Mouse (Mus musculus): ENCODE measurements around the gene Slain1. TPM values are rescaled to one million over a fixed set of nuclear protein-coding genes. Genes with fewer than 3 reads are reported as not detected.

Gene Slain1
- total RNA-seq, 2 experiments from 2014 or later: 3.1 to 10.5 TPM

DNA sequence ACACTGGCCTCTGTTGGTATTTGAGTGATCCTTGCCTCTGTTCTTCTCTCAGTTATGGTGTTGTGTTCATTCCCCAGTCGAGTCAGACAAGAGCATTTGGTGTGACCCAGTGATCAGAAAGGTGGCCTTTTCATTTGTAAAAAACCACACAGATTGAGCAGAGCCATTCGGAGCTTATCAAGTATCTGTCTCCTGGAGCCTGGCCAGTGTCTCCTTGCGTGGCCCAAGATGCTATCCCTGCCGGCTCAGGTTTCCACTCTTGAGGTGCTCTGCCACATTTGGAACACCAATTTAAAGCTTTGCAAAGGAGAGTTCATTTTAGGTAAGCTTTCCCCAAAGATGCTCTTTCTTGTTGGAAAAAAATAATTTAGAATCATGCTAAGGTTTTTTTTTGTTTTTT is 14.4 kb downstream of the Slain1 start:
- no peak for ATAC-seq (replicated peaks; ENCODE audit: poor library complexity, severe bottlenecking)

DNA sequence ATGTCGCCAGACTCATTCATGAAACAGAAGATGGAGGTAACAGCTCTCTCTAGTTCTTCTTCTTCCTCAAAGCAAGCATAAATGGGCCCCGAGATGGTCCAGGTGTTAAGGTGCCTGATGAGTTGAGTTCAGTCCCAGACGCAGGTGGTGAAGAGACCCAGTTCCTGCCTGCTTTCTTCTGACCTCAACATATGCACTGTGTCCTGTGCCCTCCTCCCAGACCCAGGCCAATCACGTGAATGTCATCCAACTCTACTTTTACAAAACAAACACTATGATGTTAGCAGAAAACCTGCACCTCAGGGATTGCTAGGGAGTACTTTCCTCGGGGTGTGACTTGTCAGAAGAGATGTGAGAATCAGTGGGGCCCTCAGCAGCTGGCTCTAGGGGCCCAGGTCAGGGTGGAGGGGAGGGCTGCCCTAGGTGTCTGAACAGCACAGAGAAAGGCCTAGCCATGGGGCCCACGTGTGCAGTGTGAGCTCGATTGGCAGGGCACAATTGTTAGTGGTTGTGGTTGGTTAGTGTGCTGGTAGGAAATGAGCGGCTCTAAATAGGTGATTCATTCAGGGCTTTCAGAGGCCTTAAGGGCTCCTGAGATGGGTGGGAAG is 16.4 kb downstream of the Slain1 start:
- ATAC-seq (replicated peaks; ENCODE audit: poor library complexity, severe bottlenecking): no peak

DNA sequence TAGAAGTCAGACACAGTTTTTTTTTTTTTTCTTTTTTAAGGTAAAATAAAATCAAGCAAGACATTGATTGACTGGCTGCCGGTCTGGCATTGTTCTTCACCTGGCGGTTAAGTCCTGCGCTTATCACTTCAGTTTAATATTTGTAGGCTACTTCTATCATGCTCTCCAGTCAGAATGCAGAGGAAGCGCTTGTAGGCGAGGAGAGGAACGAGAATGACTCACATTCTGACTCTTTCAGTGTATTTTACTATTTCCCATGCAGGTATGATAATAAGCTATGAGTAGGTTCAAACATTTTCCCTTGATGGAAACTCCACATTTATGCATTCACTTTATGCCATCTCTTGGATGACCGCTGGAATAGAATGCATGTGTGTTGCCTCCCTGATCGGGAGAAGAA is 17.0 kb downstream of the Slain1 start:
- no peak for ATAC-seq (replicated peaks; ENCODE audit: poor library complexity, severe bottlenecking)

DNA sequence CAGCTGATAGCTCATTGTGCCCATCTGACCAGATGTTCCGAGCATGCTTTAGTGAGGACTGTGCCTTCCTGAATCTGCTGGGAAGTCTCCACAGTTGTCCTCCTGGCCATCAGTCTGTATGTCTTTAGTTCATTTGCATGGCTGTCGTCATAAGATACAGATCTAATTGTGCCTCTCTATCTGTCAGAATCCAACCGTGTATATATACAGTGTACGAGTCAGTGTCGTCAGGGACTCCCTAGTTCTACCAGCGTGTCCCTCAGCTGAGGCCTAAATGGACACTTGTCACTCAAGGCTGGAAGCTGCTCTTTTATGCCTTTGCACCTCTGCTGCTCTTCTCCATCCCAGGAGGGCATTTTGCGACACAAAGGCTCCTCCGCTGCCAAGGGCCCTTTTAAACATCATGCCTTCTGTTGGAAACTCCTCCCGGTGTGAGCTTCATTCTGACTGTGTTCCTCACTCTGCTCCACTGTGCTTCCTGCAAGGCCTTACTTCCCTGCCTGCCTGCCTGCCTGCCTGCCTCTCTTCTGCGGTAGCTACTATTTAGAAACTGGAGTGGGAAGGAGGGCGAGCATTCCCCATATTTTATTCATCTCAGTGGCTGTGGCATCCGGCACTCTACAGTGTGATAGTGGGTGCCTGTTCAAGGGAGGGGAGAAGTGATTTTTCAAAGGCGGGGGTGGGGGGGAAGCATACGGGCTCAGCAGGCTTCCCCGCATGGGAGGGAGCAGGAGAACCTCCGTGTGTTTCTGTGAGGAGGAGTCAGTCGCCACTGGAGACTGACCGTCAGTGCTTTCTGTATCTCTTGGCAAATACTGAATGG is 29.6 kb downstream of the Slain1 start:
- ATAC-seq (replicated peaks; ENCODE audit: poor library complexity, severe bottlenecking): no peak; the same call in 1 of the 2 replicates

DNA sequence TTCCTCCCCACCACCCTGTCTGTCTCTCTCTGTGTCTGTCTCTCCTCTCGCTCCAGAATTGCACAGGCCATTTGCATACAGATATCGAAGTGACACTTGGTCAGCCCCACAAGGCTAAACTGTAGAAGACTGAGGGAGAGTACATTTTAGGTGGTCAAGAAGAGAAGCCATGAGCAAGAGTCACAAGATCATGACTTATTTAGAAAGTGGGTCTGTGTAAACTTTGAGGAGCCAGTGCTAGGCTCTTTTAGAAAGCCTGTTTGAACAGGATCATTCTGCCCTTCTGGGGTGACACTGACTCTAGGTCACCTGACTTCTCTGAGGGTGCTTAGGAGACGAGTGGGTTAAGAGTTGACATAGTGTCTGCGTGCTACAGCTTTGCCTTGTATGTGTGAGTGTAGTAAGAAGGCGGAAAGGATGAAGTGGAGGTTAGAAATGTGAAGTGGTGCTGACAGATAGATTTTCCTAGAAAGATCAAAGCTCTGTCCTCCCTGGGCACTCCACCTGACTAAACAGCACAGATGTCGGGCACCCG is 30.3 kb downstream of the Slain1 start:
- ATAC-seq (replicated peaks; ENCODE audit: poor library complexity, severe bottlenecking): no peak

DNA sequence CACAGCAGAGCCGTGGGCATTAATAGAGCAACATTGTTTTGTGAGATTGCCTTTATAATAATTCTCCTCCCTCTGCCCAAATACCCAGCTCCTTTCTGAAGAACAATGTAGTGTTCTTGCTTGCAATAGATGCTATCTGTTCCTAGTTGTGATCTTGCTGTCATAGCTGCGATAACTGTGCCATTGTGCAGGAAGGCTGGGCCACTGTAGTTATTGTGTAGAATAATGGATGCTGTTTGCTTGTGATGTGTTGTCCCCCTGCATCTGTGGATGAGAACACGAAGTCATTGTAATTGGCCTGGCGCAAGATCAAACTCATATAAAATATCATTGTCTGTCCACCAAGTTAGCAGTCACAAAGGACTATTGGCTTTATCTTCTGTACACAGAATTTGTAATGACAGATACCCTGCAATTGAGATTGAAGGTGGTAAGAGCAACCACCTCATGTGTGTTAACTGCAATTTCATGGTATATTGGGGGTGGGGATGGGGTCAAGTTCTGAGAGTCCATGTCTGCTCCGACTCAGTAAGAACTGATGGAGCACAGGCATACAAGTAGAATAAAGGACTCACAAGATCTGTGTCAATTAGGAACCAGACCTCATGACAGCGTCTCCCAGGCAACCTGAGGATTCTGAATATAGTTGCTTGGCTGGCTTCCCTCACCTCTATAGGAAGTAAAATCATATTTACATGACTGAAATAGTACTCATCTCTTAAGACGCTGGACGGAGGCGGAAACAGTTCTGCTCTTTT is 32.8 kb downstream of the Slain1 start:
- ATAC-seq (replicated peaks; ENCODE audit: poor library complexity, severe bottlenecking): 0 out of 2 replicates have a peak, but pooled peaks have one; percentile 5

DNA sequence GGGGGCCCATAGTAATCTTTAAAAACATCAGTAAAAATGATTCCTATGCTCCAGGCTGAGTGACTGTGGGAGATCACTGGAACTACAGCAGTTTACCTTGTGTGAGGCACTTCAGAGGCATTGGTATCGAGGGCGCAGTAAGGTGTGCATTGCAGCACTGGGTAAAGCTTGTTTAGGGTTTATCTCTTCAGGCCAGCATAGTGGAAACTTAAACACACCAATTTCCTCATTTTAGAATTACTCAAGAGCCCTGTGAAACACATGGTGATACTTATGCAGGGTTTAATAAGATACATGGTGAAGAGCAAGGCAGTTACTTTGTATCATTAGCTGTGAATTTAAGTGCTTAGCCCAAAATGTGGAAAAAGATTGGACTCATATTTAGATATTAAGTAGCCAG is 37.0 kb downstream of the Slain1 start:
- ATAC-seq (replicated peaks; ENCODE audit: poor library complexity, severe bottlenecking): peak; percentile 92

DNA sequence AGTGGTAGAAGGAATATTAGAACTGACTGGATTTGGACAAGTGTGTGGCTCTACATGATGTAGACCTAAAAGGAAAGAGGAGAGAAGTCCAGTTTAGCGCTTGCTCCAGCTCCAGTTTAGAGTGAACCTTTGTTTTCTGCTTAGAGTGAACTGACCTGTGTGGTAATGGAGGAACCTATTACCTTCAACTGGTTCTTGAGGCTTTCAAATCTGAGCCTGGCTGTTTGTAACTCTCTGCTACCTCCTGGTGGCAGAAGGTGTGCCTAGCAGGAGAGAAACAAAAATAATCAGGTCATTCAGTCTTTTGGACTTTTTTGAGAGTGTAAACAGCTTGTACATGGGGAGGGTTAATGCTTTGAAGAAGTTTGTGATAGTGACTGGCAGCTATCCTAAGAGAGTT is 44.3 kb downstream of the Slain1 start:
- ATAC-seq (replicated peaks; ENCODE audit: poor library complexity, severe bottlenecking): peak; percentile 94

DNA sequence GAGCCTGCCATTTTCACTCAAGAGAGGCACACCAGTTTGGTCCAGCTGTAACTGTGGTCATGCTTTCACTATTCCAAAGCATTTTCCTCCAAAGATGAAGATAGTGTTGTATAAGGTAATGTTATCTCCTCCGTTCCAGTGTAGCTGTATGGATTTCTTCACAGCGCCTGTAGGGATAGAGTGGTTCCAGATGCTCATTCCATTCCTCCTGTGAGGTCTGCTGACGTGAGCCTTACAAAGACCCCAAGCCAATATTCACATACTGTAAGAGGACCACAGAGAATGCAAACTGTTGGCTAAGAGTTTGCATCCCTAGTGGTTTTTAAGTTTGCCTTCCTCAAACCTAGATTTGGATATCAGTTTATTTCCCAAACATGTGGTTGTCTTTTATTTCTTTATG is 45.6 kb downstream of the Slain1 start:
- ATAC-seq (replicated peaks; ENCODE audit: poor library complexity, severe bottlenecking): no peak

DNA sequence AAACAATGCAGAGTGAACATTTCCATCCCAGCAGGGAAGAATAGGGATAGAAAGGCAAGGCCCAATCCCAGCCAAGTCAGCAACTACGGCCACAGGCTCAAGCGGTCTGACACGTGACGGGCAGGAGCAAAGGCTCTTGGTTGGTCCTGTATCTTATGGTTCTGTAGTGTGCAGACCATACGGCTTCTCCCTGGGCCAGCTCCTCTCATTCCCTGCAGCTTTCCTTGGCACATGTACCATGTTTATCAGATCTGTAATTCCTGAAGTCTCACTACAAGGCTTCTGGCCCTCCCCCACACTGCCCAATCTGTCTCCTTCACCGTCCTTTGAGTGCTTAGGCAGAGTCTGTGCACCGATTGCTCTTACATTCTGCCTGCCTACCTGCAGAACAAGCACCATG is 47.1 kb downstream of the Slain1 start:
- no peak for ATAC-seq (replicated peaks; ENCODE audit: poor library complexity, severe bottlenecking)

DNA sequence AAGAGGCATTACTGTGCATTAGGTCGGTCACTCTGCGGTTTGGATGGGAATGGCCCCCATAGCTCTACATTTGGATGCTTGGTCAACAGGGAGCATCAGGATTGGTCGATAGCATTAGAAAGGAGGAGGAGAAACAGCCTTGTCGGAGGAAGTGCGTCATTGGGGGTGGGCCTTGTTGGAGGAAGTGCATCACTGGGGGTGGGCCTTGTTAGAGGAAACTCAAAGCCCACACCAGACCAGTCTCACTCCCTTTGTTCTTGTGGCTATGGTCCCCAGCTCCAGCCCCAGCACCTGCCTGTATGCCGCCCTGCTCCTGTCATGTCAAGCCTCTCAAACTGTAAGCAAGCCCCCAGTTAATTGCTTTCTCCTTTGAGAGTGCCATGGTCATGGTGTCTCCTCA is 49.3 kb downstream of the Slain1 start:
- ATAC-seq (replicated peaks; ENCODE audit: poor library complexity, severe bottlenecking): peak; percentile 54

DNA sequence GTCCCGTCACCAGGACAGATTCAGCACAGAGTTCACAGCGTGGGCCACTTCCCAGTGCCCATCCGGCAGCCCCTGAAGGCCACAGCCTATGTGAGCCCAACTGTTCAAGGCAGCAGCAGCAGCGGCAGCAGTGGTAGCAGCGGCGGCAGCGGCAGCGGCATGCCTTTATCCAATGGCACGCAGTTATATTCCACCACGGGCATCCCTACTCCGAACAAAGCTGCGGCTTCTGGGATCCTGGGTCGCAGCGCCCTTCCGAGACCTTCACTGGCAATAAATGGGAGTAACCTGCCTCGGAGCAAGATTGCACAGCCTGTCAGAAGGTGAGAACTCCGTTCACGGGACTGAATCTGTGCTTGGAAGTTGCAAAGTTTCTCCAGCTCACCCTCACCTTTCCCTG is 52.5 kb downstream of the Slain1 start:
- no peak for ATAC-seq (replicated peaks; ENCODE audit: poor library complexity, severe bottlenecking)

DNA sequence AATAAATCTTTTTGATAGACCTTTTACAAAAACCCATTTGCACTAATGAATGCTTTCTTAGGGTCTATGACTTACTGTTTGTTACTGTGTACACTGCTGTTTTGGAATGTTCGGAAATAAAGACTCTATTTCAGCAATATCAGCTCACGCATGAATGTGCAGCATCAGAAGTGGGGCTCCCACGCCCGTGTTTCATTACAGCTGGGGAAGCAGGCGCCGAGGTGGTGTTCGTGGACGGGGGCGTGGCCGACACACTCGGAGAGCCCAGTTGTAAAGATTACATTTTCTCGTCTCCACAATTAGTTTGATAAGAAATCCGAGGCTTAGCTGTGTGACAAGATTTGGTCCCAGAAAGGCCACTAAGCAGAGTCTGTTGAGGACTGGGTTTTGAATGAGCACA is 54.7 kb downstream of the Slain1 start:
- ATAC-seq (replicated peaks; ENCODE audit: poor library complexity, severe bottlenecking): no peak

DNA sequence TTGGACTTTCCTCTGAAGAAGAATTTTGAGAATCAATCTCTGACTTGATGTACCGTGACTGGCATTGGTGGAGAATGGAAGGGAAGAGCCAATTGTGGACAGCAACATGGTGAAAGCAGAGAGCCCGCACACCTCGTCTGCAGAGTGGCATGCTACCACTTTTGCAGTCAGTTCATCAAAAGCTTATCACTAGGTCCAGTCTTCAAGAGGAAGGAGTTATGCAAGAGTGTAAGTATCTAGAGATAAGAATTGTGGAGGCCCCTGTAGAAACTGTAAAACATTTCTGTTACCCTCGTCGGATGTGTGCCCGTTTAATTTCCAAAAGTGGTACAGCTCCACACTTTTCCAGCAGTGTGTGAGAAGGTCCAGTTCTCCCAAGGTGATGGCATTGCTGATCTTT is 56.3 kb downstream of the Slain1 start:
- ATAC-seq (replicated peaks; ENCODE audit: poor library complexity, severe bottlenecking): peak; percentile 53

DNA sequence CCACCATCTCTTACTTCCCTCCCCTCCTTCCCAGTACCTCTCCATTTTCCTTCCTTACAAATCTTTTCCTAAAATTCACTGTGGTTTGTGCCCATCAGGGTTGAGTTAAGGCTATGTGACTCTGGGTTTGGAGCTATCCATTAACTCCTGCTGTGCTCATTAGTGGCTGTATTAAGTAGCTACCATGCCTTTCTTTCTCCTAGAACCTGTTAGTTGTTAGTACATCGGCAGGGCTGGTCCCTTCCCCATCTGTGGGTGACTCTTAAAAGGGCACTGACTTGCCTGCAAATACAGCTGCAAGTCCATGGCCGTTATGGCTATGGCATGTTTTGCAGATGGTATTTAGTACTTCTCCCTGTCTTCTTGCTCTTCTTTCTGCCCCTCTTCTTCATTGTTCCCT is 58.6 kb downstream of the Slain1 start:
- ATAC-seq (replicated peaks; ENCODE audit: poor library complexity, severe bottlenecking): no peak

DNA sequence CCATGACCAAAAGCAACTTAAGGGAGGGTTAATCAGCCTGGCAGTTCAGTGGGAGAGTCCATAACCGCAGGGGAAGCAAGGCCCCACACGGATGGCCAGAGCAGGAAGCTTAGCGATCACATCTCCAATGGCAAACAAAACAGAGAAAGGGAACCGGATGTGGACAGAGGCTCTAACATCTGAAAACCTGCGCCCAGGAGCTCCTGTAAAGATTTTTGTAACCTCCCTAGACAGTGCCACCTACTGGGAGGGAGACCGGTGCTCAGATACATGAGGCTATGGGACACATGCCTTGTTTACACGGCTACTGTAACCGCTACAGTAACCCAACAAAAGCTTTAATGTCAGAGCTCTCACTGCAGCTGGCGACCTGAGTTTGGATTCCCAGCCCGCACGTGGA is 59.2 kb downstream of the Slain1 start:
- ATAC-seq (replicated peaks; ENCODE audit: poor library complexity, severe bottlenecking): no peak

DNA sequence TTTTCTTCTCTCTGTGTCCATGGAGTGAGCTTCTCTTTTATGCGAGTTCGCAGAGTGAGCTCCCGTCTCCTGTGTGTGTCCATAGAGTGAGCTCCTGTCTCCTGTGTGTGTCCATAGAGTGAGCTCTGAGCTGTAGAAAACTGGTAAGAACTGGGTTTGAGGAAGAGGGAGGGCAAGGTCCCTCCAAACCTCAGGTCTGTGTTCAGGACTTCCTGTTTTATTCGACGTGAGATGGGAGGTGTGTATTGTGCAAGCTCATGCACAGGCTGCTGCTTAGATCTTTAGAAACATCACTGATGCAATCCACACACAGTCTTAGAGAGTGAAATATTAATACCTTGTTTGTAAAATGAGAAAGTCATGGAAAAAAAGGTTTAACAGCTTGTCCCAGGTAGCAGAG is 63.0 kb downstream of the Slain1 start:
- peak; percentile 95 for ATAC-seq (replicated peaks; ENCODE audit: poor library complexity, severe bottlenecking)

DNA sequence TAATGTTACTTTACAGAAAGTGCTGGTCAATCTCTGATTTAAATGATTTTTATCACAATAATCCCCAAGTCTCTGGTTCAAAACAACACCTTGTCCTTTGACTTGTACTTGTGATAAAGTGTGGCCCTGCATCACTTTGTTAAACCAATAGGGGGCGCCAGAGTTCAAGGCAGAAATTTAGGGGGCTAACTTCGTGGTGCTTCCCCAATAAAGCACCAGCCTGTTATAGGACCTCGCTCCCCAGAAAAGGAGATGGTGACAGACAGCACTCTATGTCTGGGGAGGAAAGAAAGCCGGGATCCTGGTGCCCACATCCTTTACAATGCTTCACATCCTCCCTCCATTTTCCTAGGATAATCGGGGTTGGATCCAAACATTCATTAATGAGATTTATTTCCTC is 67.5 kb downstream of the Slain1 start:
- ATAC-seq (replicated peaks; ENCODE audit: poor library complexity, severe bottlenecking): 0 out of 2 replicates have a peak, but pooled peaks have one; percentile 16

DNA sequence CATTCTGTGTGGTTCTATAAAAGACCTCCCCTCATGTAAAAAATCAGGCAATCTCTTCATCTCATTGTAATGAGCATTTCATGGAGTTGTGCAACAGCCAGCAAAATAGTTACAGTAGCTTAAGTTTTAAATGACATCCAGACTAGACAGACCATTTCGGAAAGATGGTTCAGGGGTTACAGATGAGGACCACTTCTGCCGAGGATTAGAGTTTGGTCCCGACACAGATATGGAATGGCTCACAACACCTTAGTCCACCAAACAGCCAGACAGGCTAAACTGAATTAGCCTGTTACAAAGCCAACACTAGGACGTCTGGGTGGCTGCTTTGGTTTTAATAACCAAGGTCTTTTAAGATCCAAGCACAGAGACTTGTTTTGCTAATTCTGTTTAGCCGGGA is 68.0 kb downstream of the Slain1 start:
- ATAC-seq (replicated peaks; ENCODE audit: poor library complexity, severe bottlenecking): no peak

DNA sequence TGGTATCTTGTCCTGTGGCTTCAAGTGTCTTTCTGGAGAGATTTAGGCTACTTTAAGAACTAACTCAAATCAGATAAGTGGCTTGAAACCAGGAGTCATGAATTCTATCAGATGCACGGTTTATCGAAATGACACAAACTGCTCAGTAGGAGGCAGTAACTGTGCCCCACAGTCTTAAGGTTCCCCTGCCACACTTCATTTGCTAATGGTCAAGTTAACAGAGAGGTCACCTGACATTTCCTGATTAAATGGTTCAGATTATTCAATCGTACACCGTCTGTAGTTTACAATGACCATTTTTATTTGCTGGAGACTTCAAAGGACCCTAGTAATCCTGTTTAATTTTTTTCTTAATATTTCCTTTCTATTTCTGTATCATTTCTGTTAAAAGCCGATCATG is 68.4 kb downstream of the Slain1 start:
- no peak for ATAC-seq (replicated peaks; ENCODE audit: poor library complexity, severe bottlenecking)
